In genomic region chr17:48816588-48817324, GRCm38 (mm10) we compare ENCODE assay signal across 11 mouse cellular contexts.
DNase-seq lines count a peak whose midpoint lies in the region; ATAC-seq lines count a peak whose summit lies in the region.
"Had no signal": no experiment of that assay in that cellular context is flagged by ENCODE, and none has a peak within 500 bp of the region (broad histone marks: within the 10 kb centered on the region; RNA-seq: fewer than 3 reads in every experiment).

No protein-coding gene starts in this region.

- peak; percentile 16 for DNase-seq in embryonic facial prominence, embryonic 14.5 days (ENCODE audit: low spot score)
- no peak for DNase-seq in embryonic facial prominence, embryonic 10.5 days (ENCODE audit: low spot score)
- peak; percentile 77 for DNase-seq in midbrain, embryonic 11.5 days (ENCODE audit: low spot score, missing footprints)
- DNase-seq in midbrain, embryonic 10.5 days (ENCODE audit: low spot score) = no peak
- DNase-seq in kidney, adult 18-20 months = peak; percentile 7
- peak; percentile 56 for DNase-seq in skeletal muscle tissue, adult 2 months (ENCODE audit: low read depth, low spot score)
- no peak for DNase-seq in thymus, adult 18-20 months
- DNase-seq in urinary bladder, postnatal 25 days (ENCODE audit: low spot score) = no peak
- DNase-seq: cerebellum, postnatal 10 days had no signal

- H3K27me3 ChIP-seq in embryonic facial prominence, embryonic 14.5 days (replicated peaks; ENCODE audit: control insufficient read depth, insufficient read depth, low read length) = no peaks in the 10 kb centered on the region
- no peaks in the 10 kb centered on the region for H3K27me3 ChIP-seq in embryonic facial prominence, embryonic 10.5 days (replicated peaks; ENCODE audit: low read depth, poor library complexity, severe bottlenecking)
- H3K27me3 ChIP-seq in midbrain, embryonic 11.5 days (ENCODE audit: control insufficient read depth, insufficient read depth, low read length) = no peaks in the 10 kb centered on the region
- peaks cover 16% of the 10 kb centered on the region for H3K27me3 ChIP-seq in midbrain, embryonic 10.5 days (ENCODE audit: low read depth, poor library complexity, severe bottlenecking)
- H3K27me3 ChIP-seq: forebrain, embryonic 13.5 days; limb, embryonic 13.5 days had no signal

- H3K9me3 ChIP-seq in embryonic facial prominence, embryonic 14.5 days (ENCODE audit: control insufficient read depth, low read length) = no peaks in the 10 kb centered on the region
- no peaks in the 10 kb centered on the region for H3K9me3 ChIP-seq in embryonic facial prominence, embryonic 10.5 days
- no peaks in the 10 kb centered on the region for H3K9me3 ChIP-seq in midbrain, embryonic 11.5 days (ENCODE audit: control insufficient read depth, low read length)
- H3K9me3 ChIP-seq in midbrain, embryonic 10.5 days (replicated peaks) = no peaks in the 10 kb centered on the region
- H3K9me3 ChIP-seq: forebrain, embryonic 13.5 days; limb, embryonic 13.5 days had no signal

- H3K4me1 ChIP-seq in embryonic facial prominence, embryonic 14.5 days (ENCODE audit: control insufficient read depth, insufficient read depth, low read length) = no peaks in the 10 kb centered on the region
- peaks cover 28% of the 10 kb centered on the region for H3K4me1 ChIP-seq in embryonic facial prominence, embryonic 10.5 days
- H3K4me1 ChIP-seq in midbrain, embryonic 11.5 days (ENCODE audit: control insufficient read depth, insufficient read depth, low read length) = peaks cover 13% of the 10 kb centered on the region
- peaks cover 49% of the 10 kb centered on the region for H3K4me1 ChIP-seq in midbrain, embryonic 10.5 days

- no peak for ATAC-seq in embryonic facial prominence, embryonic 14.5 days (ENCODE audit: low read depth)
- ATAC-seq in midbrain, embryonic 11.5 days (ENCODE audit: low FRiP score) = no peak
- ATAC-seq: forebrain, embryonic 13.5 days had no signal

- no peak overlapping the region for H3K4me2 ChIP-seq in embryonic facial prominence, embryonic 14.5 days (ENCODE audit: low read depth, low read length)
- H3K4me2 ChIP-seq in midbrain, embryonic 11.5 days = no peak overlapping the region
- H3K4me2 ChIP-seq: forebrain, embryonic 13.5 days; limb, embryonic 13.5 days had no signal

- H3K4me3 ChIP-seq in embryonic facial prominence, embryonic 14.5 days (ENCODE audit: low read depth, low read length) = no peak overlapping the region
- no peak overlapping the region for H3K4me3 ChIP-seq in embryonic facial prominence, embryonic 10.5 days
- H3K4me3 ChIP-seq in midbrain, embryonic 11.5 days (ENCODE audit: low read depth, low read length) = no peak overlapping the region
- no peak overlapping the region for H3K4me3 ChIP-seq in midbrain, embryonic 10.5 days
- H3K4me3 ChIP-seq: forebrain, embryonic 13.5 days; limb, embryonic 13.5 days had no signal

- H3K36me3 ChIP-seq in embryonic facial prominence, embryonic 14.5 days (ENCODE audit: control insufficient read depth, insufficient read depth, low read length) = no peaks in the 10 kb centered on the region
- H3K36me3 ChIP-seq in embryonic facial prominence, embryonic 10.5 days (replicated peaks) = no peaks in the 10 kb centered on the region
- H3K36me3 ChIP-seq in midbrain, embryonic 11.5 days (ENCODE audit: control insufficient read depth, insufficient read depth, low read length) = no peaks in the 10 kb centered on the region
- H3K36me3 ChIP-seq in midbrain, embryonic 10.5 days = no peaks in the 10 kb centered on the region
- H3K36me3 ChIP-seq: limb, embryonic 13.5 days had no signal

- no peak overlapping the region for H3K27ac ChIP-seq in embryonic facial prominence, embryonic 14.5 days (replicated peaks; ENCODE audit: low read depth, low read length)
- H3K27ac ChIP-seq in embryonic facial prominence, embryonic 10.5 days (replicated peaks) = no peak overlapping the region
- no peak overlapping the region for H3K27ac ChIP-seq in midbrain, embryonic 11.5 days (ENCODE audit: low read depth, low read length)
- H3K27ac ChIP-seq in midbrain, embryonic 10.5 days (replicated peaks) = no peak overlapping the region
- H3K27ac ChIP-seq: forebrain, embryonic 13.5 days; limb, embryonic 13.5 days had no signal

- H3K9ac ChIP-seq in embryonic facial prominence, embryonic 14.5 days (ENCODE audit: low read depth, low read length) = no peak overlapping the region
- no peak overlapping the region for H3K9ac ChIP-seq in midbrain, embryonic 11.5 days (ENCODE audit: low read length)
- H3K9ac ChIP-seq: forebrain, embryonic 13.5 days; limb, embryonic 13.5 days had no signal

- 68% methylated on average over 9 of the region's 9 CpGs for WGBS in embryonic facial prominence, embryonic 14.5 days
- 77% methylated on average over 9 of the region's 9 CpGs for WGBS in embryonic facial prominence, embryonic 10.5 days
- 75% methylated on average over 9 of the region's 9 CpGs for WGBS in midbrain, embryonic 11.5 days
- WGBS in midbrain, embryonic 10.5 days = 80% methylated on average over 9 of the region's 9 CpGs

Comparison
In these comparisons a context has a peak if more than half of its experiments do, and no peak if none do; other contexts are left out.
1. DNase-seq: peak in embryonic facial prominence, embryonic 14.5 days (single experiment), midbrain, embryonic 11.5 days (single experiment), kidney, adult 18-20 months (single experiment) and skeletal muscle tissue, adult 2 months (single experiment); none in embryonic facial prominence, embryonic 10.5 days (single experiment), midbrain, embryonic 10.5 days (single experiment), thymus, adult 18-20 months (0 of 2) and urinary bladder, postnatal 25 days (single experiment).